Mouse (Mus musculus): Measurements from ENCODE around the gene Als2. TPM values are rescaled to one million over a fixed set of nuclear protein-coding genes. Genes with fewer than 3 reads are reported as not detected.

The Als2 gene
- polyA plus RNA-seq, 1 experiment from 2014 or later, result 14.0 TPM

- no peaks in the 10 kb centered on the region for H3K27me3 ChIP-seq (ENCODE audit: insufficient read depth, poor library complexity, severe bottlenecking)
- no peaks in the 10 kb centered on the region for H3K36me3 ChIP-seq
- no peaks in the 10 kb centered on the region for H3K4me1 ChIP-seq
- DNase-seq (ENCODE audit: low spot score), result no peak
- 81% methylated on average over 4 of the region's 4 CpGs for whole genome bisulfite sequencing
- no peak overlapping the region for H3K4me3 ChIP-seq
- H3K9me3 ChIP-seq, result no peaks in the 10 kb centered on the region
- H3K27ac ChIP-seq, result no peak overlapping the region
These were observed 84.7 kb downstream of the Als2 start for GRCm38 (mm10) chr1:59152346-59152745.

GRCm38 (mm10) chr1:59150542-59150941 is 86.5 kb downstream of the Als2 start:
- no peaks in the 10 kb centered on the region for H3K36me3 ChIP-seq
- DNase-seq (ENCODE audit: low spot score), result peak; percentile 20
- no peak overlapping the region for H3K4me3 ChIP-seq
- no peaks in the 10 kb centered on the region for H3K4me1 ChIP-seq
- H3K27me3 ChIP-seq (ENCODE audit: insufficient read depth, poor library complexity, severe bottlenecking), result no peaks in the 10 kb centered on the region
- whole genome bisulfite sequencing, result 76% methylated on average over 5 of the region's 5 CpGs
- H3K9me3 ChIP-seq, result no peaks in the 10 kb centered on the region
- no peak overlapping the region for H3K27ac ChIP-seq

GRCm38 (mm10) chr1:59144543-59144942 is 92.5 kb downstream of the Als2 start:
- H3K9me3 ChIP-seq, result no peaks in the 10 kb centered on the region
- no peaks in the 10 kb centered on the region for H3K36me3 ChIP-seq
- H3K27ac ChIP-seq, result no peak overlapping the region
- WGBS, result 71% methylated on average over 10 of the region's 10 CpGs
- DNase-seq (ENCODE audit: low spot score), result no peak
- H3K4me3 ChIP-seq, result no peak overlapping the region
- H3K27me3 ChIP-seq (ENCODE audit: insufficient read depth, poor library complexity, severe bottlenecking), result no peaks in the 10 kb centered on the region
- H3K4me1 ChIP-seq, result no peaks in the 10 kb centered on the region

GRCm38 (mm10) chr1:59142809-59143208 is 94.2 kb downstream of the Als2 start:
- no peaks in the 10 kb centered on the region for H3K9me3 ChIP-seq
- no peaks in the 10 kb centered on the region for H3K36me3 ChIP-seq
- no peak overlapping the region for H3K27ac ChIP-seq
- H3K4me3 ChIP-seq, result no peak overlapping the region
- no peak for DNase-seq (ENCODE audit: low spot score)
- no peaks in the 10 kb centered on the region for H3K27me3 ChIP-seq (ENCODE audit: insufficient read depth, poor library complexity, severe bottlenecking)
- no peaks in the 10 kb centered on the region for H3K4me1 ChIP-seq

- no peaks in the 10 kb centered on the region for H3K4me1 ChIP-seq
- H3K36me3 ChIP-seq, result no peaks in the 10 kb centered on the region
- no peaks in the 10 kb centered on the region for H3K9me3 ChIP-seq
- WGBS, result 62% methylated on average over 5 of the region's 5 CpGs
- no peak overlapping the region for H3K27ac ChIP-seq
- no peaks in the 10 kb centered on the region for H3K27me3 ChIP-seq (ENCODE audit: insufficient read depth, poor library complexity, severe bottlenecking)
- DNase-seq (ENCODE audit: low spot score), result no peak
- H3K4me3 ChIP-seq, result no peak overlapping the region
These were observed 102.6 kb downstream of the Als2 start for GRCm38 (mm10) chr1:59134419-59134818.

- DNase-seq (ENCODE audit: low spot score), result no peak
- Histone ChIP-seq H3K27ac (no peak overlapping the region), H3K27me3 (ENCODE audit: insufficient read depth, poor library complexity, severe bottlenecking) (no peaks in the 10 kb centered on the region), H3K9me3 (no peaks in the 10 kb centered on the region), H3K4me3 (no peak overlapping the region), H3K36me3 (no peaks in the 10 kb centered on the region), H3K4me1 (no peaks in the 10 kb centered on the region)
- 70% methylated on average over 7 of the region's 7 CpGs for WGBS
These were observed 108.2 kb downstream of the Als2 start for GRCm38 (mm10) chr1:59128879-59129278.

- H3K36me3 ChIP-seq, result no peaks in the 10 kb centered on the region
- H3K27me3 ChIP-seq (ENCODE audit: insufficient read depth, poor library complexity, severe bottlenecking), result no peaks in the 10 kb centered on the region
- 70% methylated on average over 5 of the region's 5 CpGs for WGBS
- H3K27ac ChIP-seq, result no peak overlapping the region
- H3K9me3 ChIP-seq, result no peaks in the 10 kb centered on the region
- no peaks in the 10 kb centered on the region for H3K4me1 ChIP-seq
- H3K4me3 ChIP-seq, result no peak overlapping the region
- DNase-seq (ENCODE audit: low spot score), result no peak
These were observed 111.5 kb downstream of the Als2 start for GRCm38 (mm10) chr1:59125558-59125957.

- H3K27me3 ChIP-seq (ENCODE audit: insufficient read depth, poor library complexity, severe bottlenecking), result no peaks in the 10 kb centered on the region
- WGBS, result under 1% methylated on average over 71 of the region's 74 CpGs
These were observed 117.1 kb downstream of the Als2 start, which contains the start of gene Tmem237 for GRCm38 (mm10) chr1:59119720-59120457. Gene Tmem237, minus strand, starts transcription at chr1:59120408.

More at GRCm38 (mm10) chr1:59119720-59120457, 117.1 kb downstream of the Als2 start, which contains the start of gene Tmem237:
- Histone ChIP-seq H3K9me3 (no peaks in the 10 kb centered on the region), H3K36me3 (0 out of 2 replicates have a peak, but pooled peaks cover 4% of the 10 kb centered on the region), H3K27ac (peak within 1 kb of the TSS; percentile 95), H3K4me3 (peak within 1 kb of the TSS; percentile 81), H3K4me1 (peaks cover 4% of the 10 kb centered on the region; the same call in 1 of the 2 replicates)
- DNase-seq (ENCODE audit: low spot score), result peak; percentile 96

Other genes with a start within 250 kb of the Als2 start
- not detected in 2 replicates for gene C2cd6, start 142.3 kb downstream of the Als2 start, polyA plus RNA-seq (2016; fragmentation: Nextera tagmentation; extraction: Ambion mirVana)
- gene Tmem237, start 116.8 kb downstream of the Als2 start, polyA plus RNA-seq (2016; fragmentation: Nextera tagmentation; extraction: Ambion mirVana), result 17.8 and 29.8 TPM in 2 replicates
- 0.49 TPM in 2 replicates for gene Mpp4, start 73.8 kb downstream of the Als2 start, polyA plus RNA-seq (2016; fragmentation: Nextera tagmentation; extraction: Ambion mirVana)
- 0.20 TPM in 1 of 2 replicates, not detected in the other for gene Cdk15, start 19.7 kb upstream of the Als2 start, polyA plus RNA-seq (2016; fragmentation: Nextera tagmentation; extraction: Ambion mirVana)
- 4.2 and 13.0 TPM in 2 replicates for gene Fzd7, start 245.2 kb upstream of the Als2 start, polyA plus RNA-seq (2016; fragmentation: Nextera tagmentation; extraction: Ambion mirVana)

All from heart, embryonic 10.5 days (tissue).